7 mouse cellular contexts compared by ENCODE assay signal in the genomic region with DNA sequence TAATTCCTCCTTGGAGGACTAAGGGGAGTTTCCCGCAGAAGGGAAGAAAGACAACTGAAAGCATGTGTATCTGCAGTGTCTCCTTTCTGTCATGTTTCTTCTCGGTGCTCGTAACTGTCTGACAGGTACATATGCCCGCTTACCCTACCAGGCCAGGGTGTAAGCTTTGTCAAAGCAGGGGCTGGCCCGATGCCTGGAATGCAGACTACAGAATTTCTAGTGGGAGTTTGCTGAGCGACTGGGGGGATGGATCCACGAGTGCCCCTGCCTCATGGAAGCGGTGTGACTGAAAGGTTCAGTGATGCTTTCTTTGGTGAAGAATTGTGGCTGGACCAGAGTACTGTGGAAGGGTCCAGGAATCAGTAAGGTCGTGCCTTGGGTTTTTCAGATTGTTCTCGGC. TPM values are rescaled to one million over a fixed set of nuclear protein-coding genes. Genes with fewer than 3 reads are reported as not detected.
DNase-seq lines count a peak whose midpoint lies in the region; ATAC-seq and TF ChIP-seq lines count a peak whose summit lies in the region.

No protein-coding gene starts in this region.

- peak overlapping the region; percentile 81 for H3K4me2 ChIP-seq in lung, embryonic 14.5 days
- peak overlapping the region; percentile 86 for H3K4me2 ChIP-seq in neural tube, embryonic 15.5 days

- no peak for ATAC-seq in lung, embryonic 14.5 days (ENCODE audit: insufficient read depth)
- no peak for ATAC-seq in neural tube, embryonic 15.5 days (ENCODE audit: low FRiP score)

- TF ChIP-seq POLR2A in embryonic fibroblast, embryonic 13.5 days (IDR thresholded peaks at IDR 0.05; ENCODE audit: low read depth, low read length): no peak

- no peak for DNase-seq in lung, embryonic 14.5 days
- no peak for DNase-seq in lung, postnatal 4 days
- DNase-seq in limb, embryonic 10.5 days (ENCODE audit: low spot score): no peak
- no peak for DNase-seq in yolk sac, embryonic 10.5 days (ENCODE audit: low spot score)
- DNase-seq in spleen, postnatal 4 days (ENCODE audit: low spot score in 2 of 2): no peak

- peak overlapping the region; percentile 70 for H3K4me3 ChIP-seq in lung, embryonic 14.5 days (ENCODE audit: low read depth, low read length)
- peak overlapping the region; percentile 96 for H3K4me3 ChIP-seq in embryonic fibroblast, embryonic 13.5 days (ENCODE audit: insufficient read depth, low read length)
- peak overlapping the region; percentile 99 for H3K4me3 ChIP-seq in limb, embryonic 10.5 days
- H3K4me3 ChIP-seq in neural tube, embryonic 15.5 days (replicated peaks): peak overlapping the region; percentile 69

- peaks cover 14% of the 10 kb centered on the region for H3K4me1 ChIP-seq in lung, embryonic 14.5 days (ENCODE audit: insufficient read depth)
- H3K4me1 ChIP-seq in embryonic fibroblast, embryonic 13.5 days (ENCODE audit: control insufficient read depth, insufficient read depth, low read length): peaks cover 9% of the 10 kb centered on the region; the same call in 1 of the 2 replicates
- H3K4me1 ChIP-seq in limb, embryonic 10.5 days: peaks cover 14% of the 10 kb centered on the region
- peaks cover 45% of the 10 kb centered on the region for H3K4me1 ChIP-seq in neural tube, embryonic 15.5 days

- no peaks in the 10 kb centered on the region for H3K27me3 ChIP-seq in lung, embryonic 14.5 days (ENCODE audit: insufficient read depth, low read length)
- H3K27me3 ChIP-seq in limb, embryonic 10.5 days (ENCODE audit: low read depth, poor library complexity, severe bottlenecking): peaks cover 4% of the 10 kb centered on the region; the same call in 1 of the 2 replicates
- 0 out of 2 replicates have a peak, but pooled peaks cover 4% of the 10 kb centered on the region for H3K27me3 ChIP-seq in neural tube, embryonic 15.5 days (replicated peaks)

- H3K27ac ChIP-seq in lung, embryonic 14.5 days (ENCODE audit: low read depth): no peak overlapping the region
- H3K27ac ChIP-seq in embryonic fibroblast, embryonic 13.5 days (ENCODE audit: insufficient read depth, low read length): no peak overlapping the region
- H3K27ac ChIP-seq in limb, embryonic 10.5 days: no peak overlapping the region
- no peak overlapping the region for H3K27ac ChIP-seq in neural tube, embryonic 15.5 days (replicated peaks)

- peaks cover 22% of the 10 kb centered on the region for H3K36me3 ChIP-seq in lung, embryonic 14.5 days (ENCODE audit: insufficient read depth)
- peaks cover 26% of the 10 kb centered on the region for H3K36me3 ChIP-seq in limb, embryonic 10.5 days
- peaks cover 13% of the 10 kb centered on the region for H3K36me3 ChIP-seq in neural tube, embryonic 15.5 days

- H3K9ac ChIP-seq in lung, embryonic 14.5 days: peak overlapping the region; percentile 85; the same call in 1 of the 2 replicates
- peak overlapping the region; percentile 86 for H3K9ac ChIP-seq in neural tube, embryonic 15.5 days (replicated peaks)

- TF ChIP-seq CTCF in lung, embryonic 14.5 days (IDR thresholded peaks at IDR 0.05; ENCODE audit: low read depth): no peak
- TF ChIP-seq CTCF in embryonic fibroblast, embryonic 13.5 days (IDR thresholded peaks at IDR 0.05; ENCODE audit: borderline replicate concordance, insufficient read depth, low read length): no peak

- H3K9me3 ChIP-seq in lung, embryonic 14.5 days (ENCODE audit: low read depth, low read length): no peaks in the 10 kb centered on the region
- no peaks in the 10 kb centered on the region for H3K9me3 ChIP-seq in limb, embryonic 10.5 days (replicated peaks)
- H3K9me3 ChIP-seq in neural tube, embryonic 15.5 days (replicated peaks): no peaks in the 10 kb centered on the region

- 77% methylated on average over 10 of the region's 10 CpGs for WGBS in lung, embryonic 14.5 days
- 91% methylated on average over 10 of the region's 10 CpGs for WGBS in limb, embryonic 10.5 days
- 88% methylated on average over 10 of the region's 10 CpGs for WGBS in neural tube, embryonic 15.5 days

RNA-seq across cellular contexts. Expression of a gene that starts 1.4 kb away (rescaled TPM):
- polyA plus RNA-seq in lung, embryonic 14.5 days (2014; fragmentation: Nextera tagmentation; extraction: Ambion mirVana): 41.0 and 43.0 TPM in 2 replicates
- polyA plus RNA-seq in embryonic fibroblast, embryonic 13.5 days (2011; ENCODE audit: insufficient read length, low read depth, missing spikeins): 58.0 and 64.1 TPM in 2 replicates
- polyA plus RNA-seq in limb, embryonic 10.5 days (2016; fragmentation: Nextera tagmentation; extraction: Ambion mirVana): 37.1 and 39.1 TPM in 2 replicates
- polyA plus RNA-seq in neural tube, embryonic 15.5 days (2015; fragmentation: Nextera tagmentation; extraction: Ambion mirVana): 35.7 and 36.6 TPM in 2 replicates

RNA-seq across cellular contexts. Expression of a gene that starts 5.9 kb away (rescaled TPM):
- 81.1 and 82.5 TPM in 2 replicates for polyA plus RNA-seq in lung, embryonic 14.5 days (2014; fragmentation: Nextera tagmentation; extraction: Ambion mirVana)
- polyA plus RNA-seq in embryonic fibroblast, embryonic 13.5 days (2011; ENCODE audit: insufficient read length, low read depth, missing spikeins): 39.8 and 44.0 TPM in 2 replicates
- 76.7 and 78.1 TPM in 2 replicates for polyA plus RNA-seq in limb, embryonic 10.5 days (2016; fragmentation: Nextera tagmentation; extraction: Ambion mirVana)
- 39.5 and 42.8 TPM in 2 replicates for polyA plus RNA-seq in neural tube, embryonic 15.5 days (2015; fragmentation: Nextera tagmentation; extraction: Ambion mirVana)
